Mouse (Mus musculus) liver, embryonic 11.5 days (tissue): ENCODE results near the gene Med13l. TPM values are rescaled to one million over a fixed set of nuclear protein-coding genes. Genes with fewer than 3 reads are reported as not detected.

Experiments used
- ATAC-seq: fragments of 200-750 bp; cut with Nextera tagmentation; replicated peaks from 2 replicates; pipeline ENCODE4 v1.8.0; 2017; ENCODE audit warnings: moderate number of reproducible peaks, mild to moderate bottlenecking, moderate TSS enrichment, moderate library complexity; ENCODE audit not compliant: low FRiP score
- DNase-seq: peaks from one replicate; pipeline ENCODE4 v3.0.0-alpha.2; 2017; ENCODE audit warnings: low spot score
- H3K27ac ChIP-seq: fragments of 300-500 bp; sonication (generic); 2 replicates; pipeline ENCODE4 v1.5.1; 2014; ENCODE audit warnings: mild to moderate bottlenecking, low read depth, low read length, control low read depth
- H3K27me3 ChIP-seq: fragments of 300-500 bp; sonication (generic); replicated peaks from 2 replicates; pipeline ENCODE4 v1.6.1; 2014; ENCODE audit warnings: low read length, mixed read lengths; ENCODE audit not compliant: control insufficient read depth, insufficient read depth
- H3K36me3 ChIP-seq: fragments of 300-500 bp; sonication (generic); 2 replicates; pipeline ENCODE4 v1.6.1; 2014; ENCODE audit warnings: mild to moderate bottlenecking, low read length, moderate library complexity, mixed read lengths; ENCODE audit not compliant: control insufficient read depth, insufficient read depth
- H3K4me1 ChIP-seq: fragments of 300-500 bp; sonication (generic); replicated peaks from 2 replicates; pipeline ENCODE4 v1.6.1; 2014; ENCODE audit warnings: low read length, mixed read lengths; ENCODE audit not compliant: control insufficient read depth, insufficient read depth
- H3K4me2 ChIP-seq: fragments of 300-500 bp; sonication (generic); 2 replicates; pipeline ENCODE4 v1.6.1; 2014; ENCODE audit warnings: mild to moderate bottlenecking, control low read depth, moderate library complexity
- H3K4me3 ChIP-seq: fragments of 300-500 bp; sonication (generic); 2 replicates; pipeline ENCODE4 v1.5.1; 2014; ENCODE audit warnings: low read depth, low read length, control low read depth
- H3K9ac ChIP-seq: fragments of 300-500 bp; sonication (generic); 2 replicates; pipeline ENCODE4 v1.6.1; 2014; ENCODE audit warnings: low read depth, low read length, control low read depth
- H3K9me3 ChIP-seq: fragments of 300-500 bp; sonication (generic); 2 replicates; pipeline ENCODE4 v1.6.1; 2016; ENCODE audit warnings: low read length, inconsistent platforms, mixed read lengths; ENCODE audit not compliant: control insufficient read depth
- WGBS: fragments of 180-500 bp; shearing (Covaris S2); extraction: QIAGEN DNeasy Blood & Tissue Kit; methylation state at CpG from one replicate; pipeline ENCODE4 v1.1.7; 2014; 5-methylcytosine and 5-hydroxymethylcytosine counted together
- polyA plus RNA-seq: library from polyadenylated mRNA; unstranded; fragments of >200 nt; fragmentation: Nextera tagmentation; extraction: Ambion mirVana; gene quantifications from 2 replicates; pipeline ENCODE4 v1.2.1, GENCODE M21; 2014

Gene Med13l
- polyA plus RNA-seq, 1 experiment from 2014 or later = 13.7 TPM

DNA sequence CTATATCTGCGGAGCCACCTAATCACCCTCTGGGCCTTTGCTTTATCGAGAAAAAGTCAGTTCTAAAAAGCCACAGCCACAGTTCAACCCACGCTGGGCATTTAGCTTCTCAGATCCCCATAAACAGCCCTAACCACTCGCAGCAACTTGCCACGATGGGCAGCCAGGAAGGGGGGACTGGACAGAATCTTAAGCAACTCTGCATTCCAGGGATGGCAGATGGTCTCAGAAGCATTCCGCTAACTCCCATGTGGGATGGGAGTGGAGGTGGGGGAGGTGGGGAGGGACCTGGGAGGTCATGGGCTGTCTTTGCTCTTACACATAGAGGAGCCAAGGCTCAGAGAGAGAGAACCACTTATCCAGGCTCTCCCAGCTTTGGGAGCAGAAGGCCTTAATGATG, 44.0 kb upstream of the Med13l start:
- Histone ChIP-seq H3K27me3 (peaks cover 22% of the 10 kb centered on the region), H3K27ac (no peak overlapping the region)
- WGBS = 56% methylated on average over 6 of the region's 6 CpGs

DNA sequence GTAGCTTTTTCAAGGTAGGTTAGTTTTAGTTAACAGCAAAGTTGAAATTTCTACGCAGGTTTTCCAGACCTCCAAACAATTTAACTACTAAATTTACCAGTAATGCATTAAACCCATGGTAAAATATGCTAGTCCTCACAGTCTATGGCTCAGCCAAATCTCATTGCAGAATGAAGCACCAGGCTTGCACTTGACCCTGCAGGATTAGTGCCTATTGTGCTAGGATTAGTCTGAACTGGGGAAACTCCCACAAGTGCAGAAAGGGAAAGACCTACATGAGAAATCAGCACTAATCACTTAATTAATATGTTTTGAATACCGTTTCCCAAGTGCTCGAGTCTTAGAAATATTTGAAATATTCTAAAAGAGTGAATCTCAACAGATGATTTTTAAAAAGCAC, 40.0 kb upstream of the Med13l start:
- Histone ChIP-seq H3K4me1 (peaks cover 6% of the 10 kb centered on the region; the same call in 1 of the 2 replicates), H3K27me3 (peaks cover 17% of the 10 kb centered on the region; the same call in 1 of the 2 replicates), H3K27ac (no peak overlapping the region), H3K4me2 (no peak overlapping the region), H3K4me3 (no peak overlapping the region), H3K9me3 (no peaks in the 10 kb centered on the region), H3K36me3 (no peaks in the 10 kb centered on the region), H3K9ac (no peak overlapping the region)
- ATAC-seq (no peak), DNase-seq (no peak)
- 88% methylated on average over 3 of the region's 3 CpGs for WGBS

More for the DNA sequence above, 44.0 kb upstream of the Med13l start:
- ATAC-seq = no peak
- peaks cover 23% of the 10 kb centered on the region; the same call in 1 of the 2 replicates for H3K4me1 ChIP-seq
- no peaks in the 10 kb centered on the region for H3K36me3 ChIP-seq
- DNase-seq = no peak
- no peak overlapping the region for H3K9ac ChIP-seq
- no peak overlapping the region for H3K4me2 ChIP-seq
- H3K4me3 ChIP-seq = no peak overlapping the region
- no peaks in the 10 kb centered on the region for H3K9me3 ChIP-seq

DNA sequence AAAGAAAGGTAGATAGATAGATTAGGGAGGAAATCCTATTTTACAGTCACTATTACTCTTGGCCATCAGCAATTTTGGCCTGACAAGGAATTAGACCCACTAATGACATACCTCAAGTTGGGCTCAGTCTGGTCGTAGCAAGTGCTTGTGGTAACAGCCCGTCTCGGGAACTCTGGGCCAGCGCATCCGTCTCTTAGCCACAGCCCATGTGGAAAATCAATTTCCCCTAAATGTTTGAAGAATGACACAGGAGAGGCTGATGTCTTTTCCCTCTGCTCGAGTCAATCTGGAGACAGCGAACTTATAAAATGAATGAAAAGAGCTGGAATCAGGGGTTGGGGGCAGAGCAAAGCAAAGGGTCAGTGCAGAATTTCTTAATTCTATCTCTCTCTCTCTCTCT, 36.1 kb upstream of the Med13l start:
- no peak for ATAC-seq
- Histone ChIP-seq H3K4me2 (no peak overlapping the region), H3K4me1 (no peaks in the 10 kb centered on the region), H3K4me3 (no peak overlapping the region), H3K36me3 (no peaks in the 10 kb centered on the region), H3K9ac (no peak overlapping the region), H3K9me3 (no peaks in the 10 kb centered on the region), H3K27ac (no peak overlapping the region), H3K27me3 (peaks cover 13% of the 10 kb centered on the region; the same call in 1 of the 2 replicates)
- DNase-seq = no peak
- WGBS = 81% methylated on average over 7 of the region's 7 CpGs

GRCm38 (mm10) chr5:118525634-118526033, 34.8 kb upstream of the Med13l start:
- ATAC-seq (no peak), DNase-seq (no peak)
- Histone ChIP-seq H3K9ac (no peak overlapping the region), H3K4me1 (no peaks in the 10 kb centered on the region), H3K27me3 (peaks cover 13% of the 10 kb centered on the region; the same call in 1 of the 2 replicates), H3K9me3 (no peaks in the 10 kb centered on the region), H3K36me3 (no peaks in the 10 kb centered on the region), H3K27ac (no peak overlapping the region), H3K4me2 (no peak overlapping the region), H3K4me3 (no peak overlapping the region)
- 76% methylated on average over 6 of the region's 6 CpGs for WGBS

- H3K9ac ChIP-seq = no peak overlapping the region
- DNase-seq = no peak
- H3K4me1 ChIP-seq = no peaks in the 10 kb centered on the region
- H3K36me3 ChIP-seq = no peaks in the 10 kb centered on the region
- peaks cover 9% of the 10 kb centered on the region; the same call in 1 of the 2 replicates for H3K27me3 ChIP-seq
- H3K27ac ChIP-seq = no peak overlapping the region
- no peak overlapping the region for H3K4me2 ChIP-seq
- H3K4me3 ChIP-seq = no peak overlapping the region
- ATAC-seq = no peak
- H3K9me3 ChIP-seq = no peaks in the 10 kb centered on the region
- WGBS = 70% methylated on average over 13 of the region's 13 CpGs
Measured at GRCm38 (mm10) chr5:118526504-118526903, 34.0 kb upstream of the Med13l start.

DNA sequence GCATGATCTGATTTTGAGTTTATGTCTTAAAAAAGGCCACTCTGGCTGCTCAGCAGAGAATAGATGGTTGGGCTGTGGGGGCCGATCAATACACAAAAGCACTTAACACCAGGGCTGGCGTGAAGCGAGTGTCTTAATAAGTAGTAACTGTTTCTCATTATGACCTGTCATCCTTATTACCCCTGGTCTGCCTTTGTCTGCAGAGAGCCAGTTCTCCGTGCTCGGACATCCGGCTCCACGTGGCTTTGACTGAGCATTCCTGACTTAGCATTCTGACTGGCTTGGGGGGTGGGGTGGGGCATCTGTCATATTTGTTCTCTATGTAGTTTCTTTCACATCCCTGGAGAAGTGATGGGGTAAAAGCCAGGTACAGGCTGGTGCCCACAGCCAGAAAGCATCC, 31.2 kb upstream of the Med13l start:
- H3K27me3 ChIP-seq = peaks cover 9% of the 10 kb centered on the region; the same call in 1 of the 2 replicates
- ATAC-seq = no peak

DNA sequence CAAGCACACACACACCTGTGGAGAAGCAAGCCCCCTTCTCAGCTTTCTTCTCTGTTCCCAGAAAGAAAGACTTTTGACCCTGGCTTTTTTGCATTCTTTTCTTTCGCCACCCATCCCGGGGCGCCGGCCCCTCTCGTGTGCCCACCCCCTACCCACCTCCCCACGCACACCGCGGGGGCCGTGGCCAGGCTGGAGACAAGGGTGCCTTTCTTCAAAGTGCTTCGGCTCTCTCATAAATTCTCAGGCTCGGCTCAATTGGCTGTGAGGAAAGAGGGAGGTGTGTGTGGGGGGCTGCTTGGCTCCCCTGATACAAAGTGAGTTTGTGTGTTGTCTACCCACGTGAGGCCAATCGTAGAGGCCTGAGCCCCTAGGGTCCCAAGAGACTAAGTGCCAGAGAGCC, 28.4 kb upstream of the Med13l start:
- no peak overlapping the region for H3K4me3 ChIP-seq
- no peak overlapping the region for H3K27ac ChIP-seq
- no peak for ATAC-seq
- H3K9ac ChIP-seq = no peak overlapping the region
- H3K9me3 ChIP-seq = no peaks in the 10 kb centered on the region
- 42% methylated on average over 13 of the region's 13 CpGs for WGBS
- H3K4me1 ChIP-seq = no peaks in the 10 kb centered on the region; the same call in 1 of the 2 replicates
- no peaks in the 10 kb centered on the region for H3K36me3 ChIP-seq
- peaks cover 6% of the 10 kb centered on the region for H3K27me3 ChIP-seq
- no peak for DNase-seq
- H3K4me2 ChIP-seq = no peak overlapping the region

More for the DNA sequence above, 31.2 kb upstream of the Med13l start:
- Histone ChIP-seq H3K4me1 (no peaks in the 10 kb centered on the region), H3K9me3 (no peaks in the 10 kb centered on the region), H3K27ac (no peak overlapping the region), H3K4me3 (no peak overlapping the region), H3K36me3 (no peaks in the 10 kb centered on the region), H3K9ac (no peak overlapping the region), H3K4me2 (no peak overlapping the region)
- DNase-seq = no peak
- 45% methylated on average over 7 of the region's 7 CpGs for WGBS

DNA sequence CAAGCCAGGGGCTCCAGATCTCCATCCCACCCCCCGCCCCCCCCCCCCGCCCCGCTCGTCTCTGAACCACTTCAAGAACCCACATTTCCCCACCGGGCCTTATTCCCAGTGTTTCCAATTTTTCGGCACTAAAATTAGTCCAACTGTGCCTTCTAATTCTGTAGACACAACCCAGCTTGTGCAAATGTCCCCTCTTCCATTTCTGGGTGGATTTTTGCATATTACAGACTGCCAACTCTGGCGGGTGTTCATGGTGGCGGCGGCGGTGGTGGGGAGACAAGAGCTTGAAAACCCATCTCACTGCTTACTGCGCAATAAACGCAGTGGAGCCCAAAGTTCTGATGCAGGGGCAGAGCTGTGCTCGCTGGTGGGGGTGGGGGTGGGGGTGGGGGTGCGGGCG, 27.8 kb upstream of the Med13l start:
- ATAC-seq (no peak), DNase-seq (no peak)
- Histone ChIP-seq H3K4me3 (no peak overlapping the region), H3K9ac (no peak overlapping the region), H3K9me3 (no peaks in the 10 kb centered on the region), H3K27me3 (peaks cover 6% of the 10 kb centered on the region), H3K27ac (no peak overlapping the region), H3K36me3 (no peaks in the 10 kb centered on the region), H3K4me1 (no peaks in the 10 kb centered on the region; the same call in 1 of the 2 replicates), H3K4me2 (no peak overlapping the region)
- WGBS = 42% methylated on average over 15 of the region's 15 CpGs

GRCm38 (mm10) chr5:118534407-118534921, 26.0 kb upstream of the Med13l start:
- H3K4me3 ChIP-seq = no peak overlapping the region
- ATAC-seq (no peak), DNase-seq (no peak)
- H3K4me1 ChIP-seq = no peaks in the 10 kb centered on the region; the same call in 1 of the 2 replicates
- WGBS = 79% methylated on average over 9 of the region's 9 CpGs
- no peak overlapping the region for H3K9ac ChIP-seq
- H3K4me2 ChIP-seq = no peak overlapping the region
- no peaks in the 10 kb centered on the region for H3K9me3 ChIP-seq
- no peak overlapping the region for H3K27ac ChIP-seq
- H3K36me3 ChIP-seq = no peaks in the 10 kb centered on the region
- peaks cover 6% of the 10 kb centered on the region for H3K27me3 ChIP-seq
